Mouse (Mus musculus) cerebellum, adult 8-10 months (tissue): ENCODE measurements around the gene Sdhaf2.
"Not testable (repeated sequence)": the region's sequence is repeated elsewhere in the genome, so short reads cannot be mapped to it uniquely, and the experiment has no call there.

Source experiments
- DNase-seq: peaks from one replicate; pipeline ENCODE4 v3.0.0; 2022

Gene Sdhaf2

DNA sequence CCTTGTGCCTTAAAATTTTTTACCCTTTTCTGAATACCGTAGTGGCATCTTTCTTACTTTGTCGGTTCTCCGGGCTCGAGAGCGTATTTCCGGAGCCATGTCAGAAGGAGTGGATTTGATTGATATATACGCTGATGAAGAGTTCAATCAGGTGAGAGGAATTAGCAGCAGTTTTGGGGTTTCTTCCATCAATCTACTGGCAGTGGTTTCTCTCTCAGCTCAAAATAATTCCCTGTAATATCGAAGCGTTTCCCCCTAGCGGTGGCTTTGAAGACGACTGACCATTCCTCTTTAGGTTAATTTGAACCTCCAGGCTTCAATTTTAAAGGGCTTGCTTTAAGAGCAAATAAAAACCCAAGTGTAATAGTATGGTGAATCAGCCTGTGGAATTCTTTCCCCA is at the start of gene Sdhaf2:
Sdhaf2 (minus strand) TSS at position 233 of the 400 bp plus-strand sequence.
- no peak for DNase-seq

DNA sequence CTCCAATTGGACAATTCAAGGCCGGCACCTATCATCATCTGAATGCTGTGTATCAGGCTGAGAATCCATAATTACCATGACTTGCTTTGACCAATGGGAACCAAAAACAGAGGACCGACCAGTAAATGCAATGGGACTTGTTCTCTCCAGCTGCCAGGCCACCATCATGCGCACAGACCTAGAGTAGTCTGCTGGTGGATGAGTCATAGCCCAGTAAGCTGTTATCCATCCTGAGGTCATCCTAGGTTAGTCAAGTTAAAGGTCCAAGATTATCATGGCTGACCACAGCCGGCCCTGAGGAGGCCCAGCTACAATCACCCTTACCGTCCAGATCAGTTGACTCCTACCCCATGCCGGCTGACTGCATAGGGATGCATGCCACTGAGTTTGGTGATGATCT is 43.7 kb upstream of the Sdhaf2 start:
- no peak for DNase-seq

DNA sequence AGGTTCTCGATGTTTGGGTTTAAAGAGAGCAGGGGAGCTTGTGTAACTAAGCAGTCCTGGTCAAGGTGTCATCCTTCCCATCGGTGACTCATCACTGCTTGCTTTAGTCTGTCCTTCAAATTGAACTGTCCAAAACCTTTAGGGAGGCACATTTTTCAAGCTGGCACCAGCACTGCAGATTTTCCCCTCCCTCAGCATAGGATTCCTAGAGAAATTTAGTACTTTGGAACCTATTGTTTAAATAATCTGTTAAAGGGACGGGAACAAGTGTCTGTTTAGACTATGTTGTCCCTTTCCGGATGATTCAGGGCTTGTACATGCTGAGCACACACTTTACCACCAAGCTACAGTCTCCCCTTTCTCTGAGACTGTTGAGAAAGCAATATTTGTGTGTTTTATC is 39.3 kb upstream of the Sdhaf2 start:
- DNase-seq = no peak

DNA sequence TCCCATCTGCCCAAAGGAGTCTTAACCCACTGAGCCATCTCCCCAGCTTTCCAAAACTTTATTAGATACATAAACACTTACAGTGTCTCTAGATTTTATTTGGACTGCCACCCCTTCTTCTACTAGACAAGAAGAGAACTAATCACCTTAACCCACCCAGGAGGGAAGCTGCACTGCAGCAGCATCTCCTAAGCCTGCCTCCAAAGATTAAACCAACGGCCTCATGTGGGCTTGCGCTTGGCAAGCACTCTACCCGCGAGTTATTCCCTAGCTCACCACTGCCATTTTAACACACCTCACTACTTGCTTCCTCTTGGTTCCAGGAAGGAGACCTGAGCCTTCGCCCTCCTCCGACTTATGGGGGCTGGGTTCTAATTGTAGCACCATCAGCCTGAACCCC is 38.3 kb upstream of the Sdhaf2 start:
- no peak for DNase-seq

DNA sequence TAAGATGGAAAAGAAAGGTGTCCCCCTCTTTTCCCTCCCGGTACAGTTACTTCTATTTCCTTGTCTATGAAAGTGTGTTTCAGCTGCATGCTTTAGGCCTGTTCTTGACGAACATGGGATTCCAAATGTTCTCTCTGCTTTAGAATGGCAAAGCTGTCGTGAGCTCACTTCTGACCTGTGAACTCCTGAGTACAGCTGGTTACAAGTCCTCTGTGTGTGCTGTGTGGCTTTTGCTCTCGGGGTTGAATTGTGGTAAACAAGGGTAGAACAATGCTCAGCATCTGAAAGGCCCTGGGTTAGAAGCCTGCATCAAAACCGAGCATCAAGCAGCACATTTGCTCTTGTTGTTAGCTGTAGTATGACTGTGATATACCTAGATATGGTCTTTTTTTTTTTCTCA is 36.4 kb upstream of the Sdhaf2 start:
- no peak for DNase-seq

DNA sequence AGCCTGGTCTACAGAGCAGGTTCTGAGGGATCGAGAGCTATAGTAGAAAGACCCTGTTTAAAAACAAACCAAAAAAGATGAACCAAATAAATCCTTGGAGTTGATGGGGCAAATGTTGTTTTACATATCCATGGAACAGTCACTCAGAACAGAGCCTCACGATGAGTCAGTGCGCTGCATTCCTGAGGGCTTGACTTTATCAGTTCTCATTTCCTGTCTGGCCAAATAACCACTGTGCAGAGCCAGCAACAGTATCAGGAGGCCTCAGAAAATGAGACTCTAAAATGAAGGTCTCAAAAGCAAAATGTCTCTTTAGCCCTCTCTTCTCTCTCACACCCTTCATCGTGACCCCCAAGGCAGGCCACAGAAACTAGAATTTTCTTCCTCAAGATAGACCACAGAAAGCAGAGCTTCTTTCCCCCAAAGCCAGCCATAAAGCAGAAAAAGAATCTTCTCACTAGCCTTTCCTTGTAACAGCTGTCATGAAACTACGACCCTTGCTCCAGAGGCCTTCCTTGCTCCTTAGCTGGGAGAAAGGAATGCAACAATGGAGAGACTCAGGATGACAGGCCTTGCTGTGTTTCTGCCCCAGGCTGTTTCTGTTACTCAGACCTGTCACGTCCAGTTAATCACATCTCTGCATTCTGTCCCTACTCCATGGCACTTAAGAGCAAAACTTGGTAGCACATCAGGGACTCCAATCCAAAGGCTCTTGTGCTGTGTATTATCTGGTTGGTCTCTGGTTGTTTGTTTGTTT is 35.8 kb upstream of the Sdhaf2 start:
- DNase-seq = no peak

DNA sequence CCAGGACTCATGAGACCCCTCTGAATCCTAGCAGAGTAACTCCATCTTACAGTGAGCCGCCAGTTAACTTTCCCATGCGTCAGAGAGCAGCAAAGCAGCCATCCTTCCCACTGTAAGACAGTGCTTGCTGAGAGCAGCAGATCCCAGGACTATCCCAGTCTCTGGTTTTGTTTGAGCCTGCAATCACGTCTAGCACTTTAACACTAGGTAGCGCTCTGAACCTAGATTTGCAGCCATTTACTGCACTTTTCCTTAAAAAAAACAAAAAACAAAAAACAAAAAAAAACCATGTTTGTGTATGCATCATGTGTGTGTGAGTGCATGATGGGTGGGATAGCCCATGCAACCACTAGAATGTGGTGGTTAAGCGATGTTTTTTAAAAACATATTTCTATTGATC is 34.2 kb upstream of the Sdhaf2 start:
- no peak for DNase-seq

DNA sequence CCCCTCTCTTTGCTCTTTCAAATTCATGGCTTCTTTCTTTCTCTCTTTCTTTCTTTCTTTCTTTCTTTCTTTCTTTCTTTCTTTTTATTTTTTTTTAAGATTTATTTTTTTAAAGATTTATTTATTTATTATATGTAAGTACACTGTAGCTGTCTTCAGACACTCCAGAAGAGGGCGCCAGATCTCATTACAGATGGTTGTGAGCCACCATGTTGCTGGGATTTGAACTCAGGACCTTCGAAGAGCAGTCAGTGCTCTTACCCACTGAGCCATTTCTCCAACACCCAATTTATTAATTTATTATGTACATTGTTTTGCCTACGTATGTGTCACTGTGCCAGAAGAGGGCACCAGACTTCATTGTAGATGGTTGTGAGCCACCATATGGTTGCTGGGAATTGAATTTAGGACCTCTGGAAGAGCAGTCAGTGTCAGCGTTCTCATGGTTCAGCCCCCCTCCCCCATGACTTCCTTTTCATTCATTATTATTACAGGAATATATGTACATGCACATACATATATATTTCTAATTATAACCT is 32.0 kb upstream of the Sdhaf2 start:
- not testable (repeated sequence) for DNase-seq

DNA sequence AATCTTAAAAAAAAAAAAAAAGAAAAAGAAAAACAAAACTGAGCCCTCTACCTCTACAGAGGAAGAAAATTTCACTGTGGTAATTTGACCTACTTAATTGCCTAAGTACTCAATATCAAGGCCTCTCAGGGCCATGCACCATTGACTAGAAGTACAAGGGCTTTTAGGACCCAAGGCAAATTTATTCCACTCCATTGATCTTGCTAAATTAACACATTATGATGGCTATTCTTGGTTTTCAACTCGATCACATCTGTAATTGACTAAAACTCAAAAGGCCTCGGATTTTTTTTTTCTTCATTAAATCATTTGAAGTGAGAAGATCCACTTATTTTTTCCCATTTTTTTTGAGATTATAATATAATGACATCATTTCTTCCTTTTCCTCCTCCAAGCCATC is 31.5 kb upstream of the Sdhaf2 start:
- no peak for DNase-seq

DNA sequence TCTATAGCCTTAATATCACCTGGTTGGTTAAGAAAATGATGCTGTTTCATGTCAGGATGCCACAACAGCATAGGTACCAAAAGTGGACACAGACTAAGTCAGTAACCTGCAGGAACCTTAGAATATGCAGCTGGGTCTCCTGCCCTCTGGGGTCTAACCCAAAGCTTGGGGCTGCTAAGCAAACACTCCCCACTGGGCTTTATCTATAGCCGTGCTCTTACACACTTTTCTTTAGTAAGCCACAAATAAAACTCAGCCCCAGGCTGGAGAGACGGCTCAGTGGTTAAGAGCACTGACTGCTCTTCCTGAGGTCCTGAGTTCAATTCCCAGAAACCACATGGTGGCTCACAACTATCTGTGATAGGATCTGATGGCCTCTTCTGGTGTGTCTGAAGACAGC is 31.1 kb upstream of the Sdhaf2 start:
- DNase-seq = no peak

DNA sequence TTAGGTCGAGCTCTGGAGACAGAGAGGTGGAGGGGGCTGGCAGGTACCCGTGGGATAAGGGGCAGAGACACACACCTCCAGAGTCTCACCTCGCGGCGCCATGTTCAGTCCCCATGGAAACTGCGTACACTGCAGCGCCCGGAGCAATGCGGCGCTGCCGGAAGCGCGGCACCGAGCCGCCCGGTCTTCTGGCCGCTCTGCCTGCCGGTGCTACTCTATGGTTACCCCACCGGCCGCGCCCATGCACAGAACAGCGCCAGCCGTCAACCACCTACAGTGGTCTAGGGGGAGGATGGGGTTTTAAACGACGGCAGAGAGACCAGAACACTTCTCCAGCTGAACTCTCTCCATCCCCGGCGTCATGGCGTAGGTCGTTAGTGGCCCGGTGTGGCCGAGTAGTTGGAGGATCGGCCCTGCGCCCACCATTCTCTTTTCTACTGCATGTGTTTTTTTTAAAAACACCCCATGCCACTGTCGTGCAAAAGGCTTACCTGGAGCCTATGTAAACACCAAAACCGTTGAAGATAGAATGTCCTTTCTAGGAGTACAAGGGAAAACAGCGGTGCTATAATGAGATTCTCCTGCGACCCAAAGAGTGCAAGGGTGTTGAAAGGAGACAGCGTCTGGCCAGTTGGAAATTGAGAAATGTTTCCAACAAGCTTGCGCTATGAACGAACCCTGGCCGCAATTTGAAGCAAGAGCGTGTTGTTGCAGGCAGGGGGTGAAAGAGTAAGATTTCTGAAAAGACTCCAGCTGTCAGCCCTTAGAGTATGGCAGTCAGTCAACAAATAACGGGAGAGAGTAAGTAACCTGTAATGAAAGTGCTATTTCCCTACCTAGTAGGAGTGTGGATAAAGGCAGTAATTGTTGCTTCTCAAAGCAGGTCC is 29.9 kb upstream of the Sdhaf2 start, which contains the start of gene Tmem216:
Tmem216 (minus strand) TSS at position 615 of the 887 bp plus-strand sequence.
- peak; percentile 82 for DNase-seq

DNA sequence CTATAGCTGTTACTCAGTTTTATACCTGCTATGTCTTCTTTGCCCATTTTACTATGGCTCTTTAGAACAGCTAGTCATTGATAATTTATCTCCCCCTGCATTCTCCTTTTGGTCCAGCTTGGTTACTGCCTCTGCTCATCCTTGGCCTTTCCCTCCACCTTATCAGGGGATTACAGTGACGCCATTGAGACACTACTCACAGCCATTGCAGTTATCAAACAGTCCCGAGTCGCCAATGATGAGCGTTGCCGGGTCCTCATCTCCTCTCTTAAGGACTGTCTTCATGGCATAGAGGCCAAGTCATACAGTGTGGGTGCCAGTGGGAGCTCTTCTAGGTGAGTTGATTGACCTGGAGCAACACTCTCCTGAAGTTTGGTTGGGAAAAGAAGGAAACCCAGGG is 13.5 kb upstream of the Sdhaf2 start:
- DNase-seq = no peak

DNA sequence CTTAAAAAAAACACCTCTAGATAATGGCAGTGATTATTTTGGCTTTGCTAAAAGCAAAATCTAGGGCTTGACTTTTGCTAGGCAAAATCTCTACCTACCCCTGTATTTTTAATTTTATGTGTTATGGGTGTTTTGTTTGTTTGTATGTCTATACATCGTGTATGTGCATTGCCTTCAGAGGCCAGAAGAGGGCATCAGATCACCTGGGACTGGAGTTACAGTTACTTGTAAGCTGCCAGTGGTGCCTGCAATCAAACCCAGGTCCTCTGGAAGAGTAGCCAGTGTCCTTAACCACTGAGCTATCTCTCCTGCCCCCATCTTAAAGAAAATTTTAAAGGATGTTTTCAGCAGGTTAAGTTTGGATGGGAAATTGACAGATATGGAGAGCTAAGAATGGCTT is 4.1 kb upstream of the Sdhaf2 start:
- no peak for DNase-seq

DNA sequence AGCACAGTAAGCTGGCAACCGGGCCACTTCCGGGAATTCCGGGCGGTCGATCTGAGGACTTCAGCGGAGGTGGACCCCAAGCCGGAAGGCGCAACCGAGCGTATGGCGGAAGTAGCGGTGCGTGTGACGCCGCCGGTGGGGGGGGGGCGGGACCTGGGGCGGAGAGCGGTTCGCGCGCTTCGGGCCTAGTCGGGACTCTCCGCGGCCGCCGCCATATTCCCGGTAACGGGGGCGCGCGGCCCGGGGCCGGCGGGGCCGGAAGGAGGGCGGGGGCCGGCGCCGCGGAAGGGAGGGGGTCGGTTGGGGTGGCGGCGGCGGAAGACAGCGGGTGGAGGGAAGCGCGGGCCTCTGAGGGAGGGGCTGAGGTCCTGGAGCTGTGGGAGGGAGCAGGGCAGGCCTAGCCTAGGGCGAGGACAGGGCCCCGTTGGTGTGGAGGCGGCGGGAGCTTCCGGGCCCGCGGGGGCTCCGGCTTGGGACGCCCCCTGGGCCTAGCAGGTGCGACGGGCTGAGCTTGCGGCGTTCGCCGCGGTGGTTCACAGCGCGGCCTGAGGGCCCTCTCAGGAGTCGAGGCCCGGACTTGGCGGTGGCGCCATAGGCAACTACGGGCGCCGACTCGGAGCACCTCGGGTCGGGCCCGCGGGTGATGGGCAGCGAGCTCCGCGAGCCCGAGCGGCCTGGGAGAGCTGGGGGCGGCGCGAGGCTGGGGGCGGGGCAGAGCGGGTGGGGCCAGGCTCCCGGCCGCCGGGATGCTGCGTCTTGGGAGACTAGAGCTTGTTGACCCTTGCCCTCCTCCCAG is 638 bp downstream of the Sdhaf2 start, which contains the start of gene Cpsf7:
Cpsf7 (plus strand) TSS at position 161 of the 796 bp plus-strand sequence.
- DNase-seq = peak; percentile 85

DNA sequence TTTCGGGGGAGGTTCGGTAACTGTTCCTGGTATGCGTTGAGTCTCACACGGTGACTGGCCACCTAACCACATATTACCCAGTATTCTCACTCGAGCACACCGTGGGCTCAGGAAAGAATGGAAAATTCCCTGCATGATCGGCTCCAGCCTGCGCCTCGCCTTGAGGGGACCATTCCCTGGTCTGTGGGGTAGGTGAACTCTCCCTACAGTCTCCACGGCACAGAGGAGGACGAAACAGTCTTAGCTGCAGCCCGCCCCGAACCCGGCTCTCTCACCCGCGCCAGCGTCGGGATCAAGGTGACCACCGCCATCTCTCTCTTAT is 1.2 kb downstream of the Sdhaf2 start:
- DNase-seq = no peak

DNA sequence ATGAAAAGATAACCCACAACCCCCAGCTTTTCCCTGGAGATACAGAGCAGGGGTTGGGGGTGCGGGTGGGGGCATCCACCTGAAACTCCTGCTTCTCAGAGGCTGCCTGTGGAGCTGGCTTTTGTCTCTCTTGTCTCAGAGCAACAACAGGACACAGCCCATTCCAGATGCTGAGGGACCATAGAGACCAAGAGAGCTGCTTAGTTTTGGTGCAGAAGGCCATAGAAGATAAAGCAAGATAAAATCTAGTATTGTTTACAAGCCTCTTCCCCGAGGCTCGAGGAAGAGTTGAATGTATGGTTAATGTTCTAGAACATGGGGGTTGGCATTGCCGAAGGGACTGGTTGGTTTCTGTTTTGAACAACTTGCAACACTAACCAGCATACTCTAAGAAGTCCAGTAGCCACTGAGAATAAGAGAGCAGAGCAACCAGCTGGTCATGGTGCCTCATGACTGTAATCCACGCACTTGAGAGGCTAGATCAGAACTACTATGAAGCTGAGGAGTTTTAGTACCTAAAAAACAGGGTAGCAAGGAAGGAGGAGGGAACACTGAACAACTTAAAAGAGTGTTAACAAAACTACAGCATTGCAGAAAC is 2.4 kb downstream of the Sdhaf2 start:
- no peak for DNase-seq

DNA sequence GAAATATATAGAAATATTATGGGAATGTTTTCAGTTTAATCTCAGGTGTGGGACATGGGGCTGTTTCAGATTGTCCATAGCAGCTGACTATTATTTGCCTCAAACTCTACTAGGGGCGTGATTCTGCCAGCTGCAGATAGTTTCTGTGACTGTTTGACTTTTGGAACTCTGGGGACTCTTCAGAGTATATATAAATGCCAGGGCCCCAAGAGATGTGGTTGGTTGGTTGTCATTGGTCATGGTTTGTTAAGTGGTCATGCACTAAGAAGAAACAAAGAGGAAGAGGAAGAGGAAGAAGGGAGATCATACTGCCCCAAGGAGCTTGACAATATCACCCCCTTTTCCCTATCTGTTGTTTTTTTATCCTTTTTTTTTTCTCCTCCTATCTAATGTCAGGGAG is 4.0 kb downstream of the Sdhaf2 start:
- no peak for DNase-seq

DNA sequence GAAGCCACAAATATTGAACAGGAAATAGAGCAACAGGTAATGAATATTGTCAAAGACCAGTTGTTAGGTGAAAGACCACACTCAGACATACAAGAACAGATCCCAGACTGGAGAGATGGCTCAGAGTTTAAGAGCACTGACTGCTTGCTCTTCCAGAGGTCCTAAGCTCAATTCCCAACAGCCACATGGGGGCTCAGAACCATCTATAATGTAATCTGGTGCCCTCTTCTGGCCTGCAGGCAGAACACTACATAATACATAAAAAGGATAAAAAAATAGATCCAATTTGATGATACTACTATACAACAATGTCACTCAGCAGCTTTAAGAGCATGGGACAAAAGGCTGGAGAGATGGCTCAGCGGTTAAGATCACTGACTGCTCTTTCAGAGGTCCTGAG is 5.6 kb downstream of the Sdhaf2 start:
- no peak for DNase-seq

DNA sequence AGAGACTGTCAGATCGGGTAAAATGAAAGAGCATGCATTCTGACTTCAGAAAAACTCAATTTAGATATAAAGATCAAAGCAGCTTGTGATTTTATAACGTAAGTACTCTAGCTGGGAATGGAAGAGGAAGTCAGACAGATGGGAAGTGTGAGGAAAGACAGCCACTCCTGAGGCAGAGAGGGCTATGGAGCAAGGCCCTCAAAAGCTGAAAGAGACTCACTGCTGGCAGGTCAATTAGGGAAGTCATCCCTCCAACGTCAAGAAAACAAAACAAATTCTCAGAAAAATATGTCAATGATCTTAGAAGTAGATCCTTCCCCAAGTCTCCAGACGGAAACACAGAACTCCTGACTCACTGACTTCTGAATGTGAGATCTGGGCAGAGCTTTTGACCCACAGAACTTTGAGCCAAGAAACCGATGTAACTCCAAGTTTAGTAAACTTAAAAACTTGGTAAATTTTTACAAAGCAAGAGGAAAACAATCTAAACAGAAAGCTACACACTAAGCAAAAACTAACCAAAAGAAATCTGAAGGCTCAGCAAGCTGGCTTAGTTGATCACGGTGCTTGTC is 15.1 kb downstream of the Sdhaf2 start:
- DNase-seq = no peak

DNA sequence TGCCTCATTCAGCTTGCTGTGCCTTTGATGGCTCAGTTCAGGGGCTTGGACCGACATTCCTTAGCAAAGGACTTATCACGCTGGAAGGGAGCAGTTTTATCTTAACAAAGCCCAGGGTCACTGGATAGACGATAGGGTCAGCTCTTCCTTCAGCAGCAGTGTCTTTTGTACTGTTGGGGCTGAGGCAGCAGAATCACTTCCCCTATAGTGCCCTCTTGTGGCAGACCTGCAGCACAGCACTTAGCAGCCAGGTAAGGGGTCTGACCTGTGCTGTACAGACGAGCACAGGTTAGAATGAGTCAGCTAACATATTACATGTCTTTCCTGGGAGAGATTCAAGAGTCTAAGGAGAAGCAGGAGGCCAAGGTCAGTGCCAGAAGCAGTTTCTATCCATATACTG is 23.4 kb downstream of the Sdhaf2 start:
- peak; percentile 31 for DNase-seq

DNA sequence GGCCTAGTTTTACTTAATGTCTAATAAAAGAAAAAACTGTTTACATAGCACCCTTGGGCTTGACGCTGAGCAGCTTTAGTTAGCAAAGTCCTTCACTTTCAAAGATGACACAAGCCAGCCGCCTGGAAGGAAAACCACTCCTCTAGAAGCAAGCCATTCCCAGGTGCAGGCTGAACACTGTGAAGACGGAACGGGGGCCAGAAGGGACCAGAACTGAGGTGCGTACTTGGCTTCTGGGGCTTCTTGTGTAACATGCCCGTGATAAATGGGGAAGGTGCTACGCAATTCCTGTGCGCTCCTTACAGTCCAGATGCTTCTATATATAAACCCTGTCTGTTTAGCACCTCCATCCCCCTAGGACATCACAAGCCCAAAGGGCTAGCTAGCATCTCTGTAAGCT is 25.4 kb downstream of the Sdhaf2 start:
- DNase-seq = no peak

DNA sequence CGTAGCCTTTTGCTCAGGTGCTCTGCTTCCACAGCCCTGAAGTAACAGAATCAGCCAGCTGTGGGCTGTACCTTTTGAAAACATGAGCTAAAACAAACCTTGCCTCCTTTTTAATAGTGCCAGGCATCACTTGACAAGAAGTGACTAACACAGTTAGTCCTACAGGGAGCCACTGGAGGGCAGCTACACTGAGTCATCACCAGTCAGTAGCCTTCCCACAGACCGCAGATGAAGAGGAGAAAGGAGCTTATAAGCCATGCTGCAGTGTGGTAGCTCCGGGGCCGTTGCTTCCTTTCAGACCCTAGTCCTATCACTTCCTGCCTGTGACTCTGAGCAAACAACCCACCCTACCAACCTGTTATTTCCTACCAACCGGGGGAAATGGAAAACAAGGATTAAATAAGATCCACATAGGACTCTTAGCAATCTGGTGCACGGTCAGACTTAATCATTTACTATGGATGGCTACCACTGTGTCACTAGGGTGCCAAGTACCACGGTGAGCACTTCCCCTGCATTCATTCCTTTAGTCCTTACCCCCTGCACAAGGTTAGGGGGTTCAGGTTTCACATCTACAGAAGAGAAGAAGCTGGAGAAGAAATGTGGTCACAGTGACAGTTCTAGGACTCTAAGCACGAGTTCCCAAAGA is 28.3 kb downstream of the Sdhaf2 start:
- no peak for DNase-seq
